Mouse (Mus musculus) liver, adult 2 months (tissue): ENCODE results near the gene Gm49711. TPM values are rescaled to one million over a fixed set of nuclear protein-coding genes. Genes with fewer than 3 reads are reported as not detected.

Experiments
- DNase-seq: peaks from one replicate; pipeline ENCODE4 v3.0.0-alpha.2; 2011; ENCODE audit warnings: low read depth, low spot score; ENCODE audit errors: extremely low read depth
- H3K27ac ChIP-seq: fragments of 200-500 bp; replicated peaks from 2 replicates; pipeline ENCODE4 v1.5.1; 2012; ENCODE audit warnings: low read depth, mild to moderate bottlenecking, control low read depth, inconsistent platforms, low read length; ENCODE audit not compliant: insufficient read depth
- H3K27me3 ChIP-seq: fragments of 200-500 bp; 2 replicates; pipeline ENCODE4 v1.6.1; 2012; ENCODE audit warnings: mild to moderate bottlenecking, moderate library complexity, low read length, inconsistent platforms; ENCODE audit not compliant: control insufficient read depth, insufficient read depth
- H3K36me3 ChIP-seq: fragments of 200-500 bp; 2 replicates; pipeline ENCODE4 v1.6.1; 2012; ENCODE audit warnings: low read length, inconsistent platforms; ENCODE audit not compliant: control insufficient read depth, insufficient read depth
- H3K4me1 ChIP-seq: fragments of 200-500 bp; 2 replicates; pipeline ENCODE4 v1.6.1; 2011; ENCODE audit warnings: low read length; ENCODE audit not compliant: control insufficient read depth, insufficient read depth
- H3K4me3 ChIP-seq: fragments of 200-500 bp; 2 replicates; pipeline ENCODE4 v1.5.1; 2011; ENCODE audit warnings: low read depth, mild to moderate bottlenecking, control low read depth, low read length, moderate library complexity; ENCODE audit not compliant: insufficient read depth
- H3K79me2 ChIP-seq: fragments of 200-500 bp; 2 replicates; pipeline ENCODE4 v1.6.1; 2012; ENCODE audit warnings: inconsistent platforms, mild to moderate bottlenecking, low read length, moderate library complexity; ENCODE audit not compliant: control insufficient read depth, insufficient read depth
- H3K9ac ChIP-seq: fragments of 200-500 bp; 2 replicates; pipeline ENCODE4 v1.6.1; 2012; ENCODE audit warnings: low read depth, mild to moderate bottlenecking, control low read depth, inconsistent platforms, low read length
- CTCF ChIP-seq: fragments of 200-500 bp; IDR thresholded peaks from 2 replicates; pipeline ENCODE4 v1.5.1; 2011; ENCODE audit warnings: low read depth, low read length, control low read depth
- POLR2A ChIP-seq: fragments of 200-500 bp; IDR thresholded peaks from 2 replicates; pipeline ENCODE4 v1.6.1; 2011; ENCODE audit warnings: low read length, control low read depth; ENCODE audit not compliant: insufficient read depth; ENCODE audit errors: extremely low read depth
- WGBS: fragments of 180-500 bp; shearing (Covaris S2); methylation state at CpG from one replicate; pipeline ENCODE4 v1.1.7; 2018; 5-methylcytosine and 5-hydroxymethylcytosine counted together
- polyA plus RNA-seq: library from polyadenylated mRNA; depleted of rRNA; stranded (reverse); fragments of >200 nt; gene quantifications from 2 replicates; pipeline ENCODE4 v1.2.3, GENCODE M21; 2012
- total RNA-seq: library from RNA; depleted of rRNA; stranded (reverse); fragments of >200 nt; gene quantifications from 2 replicates; pipeline ENCODE4 v1.2.3, GENCODE M21; 2014

The Gm49711 gene
- total and polyA plus RNA-seq, 2 experiments, result not detected

DNA sequence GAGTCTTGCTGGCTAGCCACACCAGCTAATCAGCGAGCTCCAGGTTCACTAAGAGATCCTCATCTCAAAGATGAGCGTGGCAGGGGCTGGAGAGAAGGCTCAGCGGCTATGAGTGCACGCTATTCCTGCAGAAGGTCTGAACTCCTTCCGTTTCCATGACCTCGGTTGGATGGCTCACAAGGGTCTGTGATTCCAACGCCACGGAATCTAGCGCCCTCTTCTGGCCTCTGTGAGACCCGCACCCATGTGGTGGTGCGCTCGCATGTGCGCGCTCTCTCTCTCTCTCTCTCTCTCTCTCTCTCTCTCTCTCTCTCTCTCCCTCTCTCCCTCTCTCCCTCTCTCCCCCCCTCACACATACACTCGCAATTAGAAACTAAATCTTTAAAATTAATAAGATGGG lies 78.2 kb downstream of the Gm49711 start:
- no peak for DNase-seq
- Histone ChIP-seq H3K79me2 (no peaks in the 10 kb centered on the region), H3K4me3 (no peak overlapping the region), H3K9ac (no peak overlapping the region), H3K36me3 (no peaks in the 10 kb centered on the region), H3K27me3 (no peaks in the 10 kb centered on the region), H3K4me1 (no peaks in the 10 kb centered on the region), H3K27ac (no peak overlapping the region)
- TF ChIP-seq CTCF (no peak), POLR2A (no peak)
- WGBS, result 93% methylated on average over 15 of the region's 15 CpGs

DNA sequence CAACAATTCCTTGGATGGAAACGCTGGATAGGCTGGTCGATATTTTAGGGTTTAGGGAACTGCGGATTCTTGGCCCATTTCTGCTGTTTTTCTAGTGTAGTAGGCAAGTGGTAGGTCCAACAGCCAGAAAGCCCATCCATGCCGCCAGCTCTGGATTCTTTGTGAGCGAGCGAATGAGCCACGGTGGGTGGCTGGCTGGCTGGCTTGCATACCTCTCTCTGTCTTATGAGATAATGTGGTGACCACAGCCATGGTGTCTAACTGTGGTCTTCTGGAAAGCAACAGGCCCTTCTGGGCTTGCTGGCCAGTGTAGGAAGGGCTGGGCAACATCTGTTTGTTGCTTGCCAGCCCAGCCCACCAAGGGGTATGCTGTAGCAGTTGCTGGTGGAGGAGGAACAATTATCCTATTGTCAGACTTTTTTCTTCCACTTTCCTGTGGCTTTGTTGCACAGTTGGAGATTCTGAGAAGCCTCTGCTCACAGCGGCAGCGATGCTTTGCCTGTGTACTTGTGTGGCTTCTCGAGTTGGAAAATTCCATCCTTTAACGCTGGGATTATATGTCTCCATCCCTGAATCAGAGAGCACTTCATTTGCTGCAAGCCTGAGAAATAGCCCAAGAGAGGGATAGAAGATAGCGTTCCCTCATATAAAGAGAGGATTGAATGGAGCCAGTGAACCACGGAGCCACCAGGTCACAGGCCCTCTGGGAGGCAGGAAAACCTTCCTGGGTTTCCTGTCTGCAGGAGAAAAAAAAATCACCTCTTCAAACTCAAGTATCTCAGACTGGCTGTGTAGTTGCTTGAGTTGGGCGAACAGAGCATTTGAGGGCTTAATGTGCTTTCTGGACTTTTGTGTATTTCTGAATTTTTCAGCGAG lies 81.5 kb downstream of the Gm49711 start:
- no peaks in the 10 kb centered on the region for H3K79me2 ChIP-seq
- no peaks in the 10 kb centered on the region for H3K36me3 ChIP-seq
- H3K9ac ChIP-seq, result no peak overlapping the region
- TF ChIP-seq CTCF (no peak), POLR2A (no peak)
- H3K27ac ChIP-seq, result no peak overlapping the region
- DNase-seq, result no peak
- no peaks in the 10 kb centered on the region for H3K4me1 ChIP-seq
- no peak overlapping the region for H3K4me3 ChIP-seq
- H3K27me3 ChIP-seq, result no peaks in the 10 kb centered on the region
- 82% methylated on average over 15 of the region's 15 CpGs for WGBS

DNA sequence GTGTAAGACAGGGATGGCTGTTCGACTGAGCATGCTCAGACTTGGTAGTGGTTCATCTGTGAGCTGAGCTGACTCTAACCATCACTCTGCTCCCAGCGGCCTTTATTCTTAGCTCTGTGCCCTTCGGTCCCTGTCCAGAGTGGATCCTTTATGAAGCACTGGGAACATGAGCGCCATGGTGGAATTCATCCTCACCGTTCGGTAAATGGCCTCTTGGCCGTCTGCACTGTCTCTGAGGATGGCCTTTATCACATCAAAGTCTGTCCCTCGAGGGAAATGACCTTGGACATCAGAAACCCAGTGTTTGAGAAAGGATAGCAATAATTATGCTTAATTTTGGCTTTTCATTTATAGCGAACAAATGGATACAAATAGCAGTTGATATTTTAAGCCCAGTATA lies 82.2 kb downstream of the Gm49711 start:
- DNase-seq, result no peak

DNA sequence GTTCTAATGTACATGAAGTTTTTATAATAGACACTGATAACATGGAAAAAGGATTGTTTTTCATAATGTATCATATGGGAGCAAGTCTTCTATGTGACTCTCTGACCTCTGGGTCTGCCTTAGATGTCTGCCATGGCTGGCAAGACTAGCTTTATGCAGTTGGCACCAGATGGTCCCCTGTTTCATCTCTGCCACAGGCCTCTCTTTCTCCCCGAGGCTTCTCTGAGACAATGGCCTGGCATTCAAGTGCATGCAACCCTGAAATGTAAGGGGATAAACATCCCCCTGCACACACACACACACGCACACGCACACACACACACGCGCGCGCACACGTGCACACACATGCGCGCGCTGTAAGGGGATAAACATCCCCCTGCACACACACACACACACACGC lies 82.9 kb downstream of the Gm49711 start:
- Histone ChIP-seq H3K27me3 (no peaks in the 10 kb centered on the region), H3K79me2 (no peaks in the 10 kb centered on the region), H3K4me3 (no peak overlapping the region), H3K4me1 (no peaks in the 10 kb centered on the region), H3K9ac (no peak overlapping the region), H3K36me3 (no peaks in the 10 kb centered on the region), H3K27ac (no peak overlapping the region)
- no peak for TF ChIP-seq POLR2A
- no peak for TF ChIP-seq CTCF
- DNase-seq, result no peak
- WGBS, result 92% methylated on average over 12 of the region's 12 CpGs

More for the DNA sequence above, 82.2 kb downstream of the Gm49711 start:
- no peak for TF ChIP-seq POLR2A
- TF ChIP-seq CTCF, result no peak
- no peaks in the 10 kb centered on the region for H3K79me2 ChIP-seq
- no peak overlapping the region for H3K4me3 ChIP-seq
- 78% methylated on average over 9 of the region's 9 CpGs for WGBS
- no peak overlapping the region for H3K9ac ChIP-seq
- H3K36me3 ChIP-seq, result no peaks in the 10 kb centered on the region
- H3K4me1 ChIP-seq, result no peaks in the 10 kb centered on the region
- H3K27me3 ChIP-seq, result no peaks in the 10 kb centered on the region
- no peak overlapping the region for H3K27ac ChIP-seq

DNA sequence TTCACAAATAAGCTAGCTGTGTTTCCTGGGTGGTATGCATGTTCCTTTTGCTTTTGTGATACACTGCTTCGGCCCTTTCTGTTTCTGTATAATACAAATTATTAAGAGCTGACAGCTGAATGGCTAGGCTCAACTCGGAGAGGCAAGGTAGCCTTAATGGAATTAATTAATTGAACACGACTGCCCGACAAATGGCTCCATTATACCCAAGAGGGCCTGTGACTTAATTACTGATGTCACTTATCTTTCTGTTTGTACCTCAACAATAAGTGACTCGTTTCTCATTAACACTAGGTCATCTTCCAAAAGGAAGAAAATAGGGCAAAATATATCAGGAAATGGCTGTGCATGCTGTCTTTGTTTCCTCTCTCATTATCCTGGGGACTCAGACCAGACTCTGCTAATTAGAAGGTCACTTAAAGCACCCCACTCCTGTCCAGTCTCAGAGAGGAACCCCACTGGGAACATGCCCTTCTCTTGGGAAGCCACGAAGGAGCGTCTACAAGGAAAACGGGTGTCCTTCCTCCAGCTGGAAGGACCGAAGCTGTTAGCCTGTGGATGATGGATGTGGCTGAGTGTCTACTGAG lies 84.4 kb downstream of the Gm49711 start:
- Histone ChIP-seq H3K9ac (no peak overlapping the region), H3K79me2 (no peaks in the 10 kb centered on the region), H3K4me3 (no peak overlapping the region), H3K27me3 (no peaks in the 10 kb centered on the region), H3K36me3 (no peaks in the 10 kb centered on the region), H3K4me1 (no peaks in the 10 kb centered on the region), H3K27ac (no peak overlapping the region)
- 85% methylated on average over 9 of the region's 9 CpGs for WGBS
- DNase-seq, result no peak
- no peak for TF ChIP-seq CTCF
- no peak for TF ChIP-seq POLR2A

DNA sequence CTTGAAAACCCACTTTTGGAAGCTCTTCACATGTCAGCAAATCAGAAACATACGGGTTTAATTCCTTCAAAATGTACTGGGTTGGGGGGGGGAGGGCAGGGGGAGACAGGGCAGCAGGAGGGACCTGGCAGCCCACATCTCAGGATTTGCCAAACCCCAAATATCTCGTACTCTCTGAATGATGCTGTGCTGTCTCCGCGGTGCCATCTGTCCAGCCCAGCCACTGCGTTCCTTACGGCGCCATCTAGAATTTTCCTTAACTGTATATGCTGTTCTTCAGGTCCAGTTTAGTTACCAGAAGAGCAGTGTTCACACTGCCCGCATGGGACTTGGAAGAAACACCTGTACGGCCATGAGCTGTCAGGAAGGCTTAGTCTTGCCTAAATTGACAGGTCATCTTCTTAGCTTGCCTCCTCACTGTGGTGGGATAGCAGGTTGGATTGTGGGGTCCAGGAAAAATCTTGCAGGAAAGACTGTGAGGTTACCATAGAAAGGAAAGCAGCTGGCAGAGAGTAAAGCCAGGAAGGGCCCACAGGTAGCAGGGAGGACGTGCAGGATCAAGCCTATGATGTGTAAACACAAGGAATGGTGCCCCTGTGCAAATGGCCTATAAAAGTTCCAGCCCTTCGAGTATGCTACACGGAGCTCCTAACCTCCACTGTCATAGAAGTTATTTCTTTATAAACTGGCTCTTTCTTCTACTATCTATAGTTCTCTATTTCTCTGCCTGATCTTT lies 89.7 kb downstream of the Gm49711 start:
- Histone ChIP-seq H3K4me3 (no peak overlapping the region), H3K27me3 (no peaks in the 10 kb centered on the region), H3K9ac (no peak overlapping the region), H3K36me3 (no peaks in the 10 kb centered on the region), H3K4me1 (no peaks in the 10 kb centered on the region), H3K79me2 (no peaks in the 10 kb centered on the region), H3K27ac (no peak overlapping the region)
- DNase-seq, result no peak
- WGBS, result 92% methylated on average over 12 of the region's 12 CpGs
- TF ChIP-seq POLR2A, result no peak
- TF ChIP-seq CTCF, result no peak
